Comparison of ENCODE assay signal across 19 mouse cellular contexts in the genomic region with DNA sequence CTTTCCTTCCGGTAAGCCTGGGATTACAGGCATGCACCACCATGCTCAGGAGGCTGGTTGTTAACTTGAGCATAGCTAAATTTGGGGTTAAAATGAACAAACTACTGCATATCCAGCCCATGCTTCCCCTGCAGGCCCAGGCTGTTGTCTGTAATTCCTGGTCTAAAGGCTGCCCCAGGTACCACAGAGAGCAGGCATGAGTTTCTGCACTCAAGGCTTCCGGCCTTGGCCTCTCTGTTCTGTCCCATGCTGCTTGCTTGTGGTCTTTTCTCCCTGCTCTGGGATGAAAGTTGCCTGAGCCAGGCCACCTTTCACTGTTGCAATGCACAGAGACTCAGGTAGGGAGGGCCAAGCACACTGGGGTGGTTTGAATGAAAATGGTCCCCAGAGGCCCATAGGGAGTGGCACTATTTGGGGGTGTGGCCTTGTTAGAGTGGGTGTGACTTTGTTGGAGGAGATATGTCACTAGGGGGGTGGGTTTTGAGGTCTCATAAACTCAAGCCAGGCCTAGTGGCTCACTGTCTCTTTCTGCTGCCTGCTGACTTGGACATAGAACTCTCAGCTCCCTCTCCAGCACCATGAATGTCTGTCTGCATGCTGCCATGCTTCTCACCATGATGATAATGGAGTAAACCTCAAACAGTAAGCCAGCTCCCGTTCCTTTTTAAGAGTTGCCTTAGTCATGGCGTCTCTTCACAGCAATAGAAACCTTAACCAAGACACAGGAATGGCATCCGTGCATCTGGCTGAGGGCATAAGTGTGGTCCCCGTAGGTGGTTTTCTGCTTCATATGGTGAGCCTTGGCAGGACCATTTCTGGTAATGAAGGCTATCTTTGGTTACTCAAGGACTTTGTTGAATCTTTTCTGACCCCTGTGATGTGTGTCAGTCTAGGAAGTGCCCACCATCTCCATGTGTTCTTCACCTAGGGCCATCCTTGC.
"Had no signal": no experiment of that assay in that cellular context is flagged by ENCODE, and none has a peak within 500 bp of the region (broad histone marks: within the 10 kb centered on the region; RNA-seq: fewer than 3 reads in every experiment).

No protein-coding gene starts in this region.

- H3K27me3 ChIP-seq: intestine, embryonic 15.5 days; kidney, embryonic 15.5 days; midbrain, embryonic 12.5 days; midbrain, embryonic 15.5 days; neural tube, embryonic 13.5 days had no signal

- H3K4me2 ChIP-seq: intestine, embryonic 15.5 days; kidney, embryonic 15.5 days; midbrain, embryonic 12.5 days; midbrain, embryonic 15.5 days; neural tube, embryonic 13.5 days had no signal

- ATAC-seq: intestine, embryonic 15.5 days; midbrain, embryonic 15.5 days had no signal

- H3K36me3 ChIP-seq: intestine, embryonic 15.5 days; kidney, embryonic 15.5 days; midbrain, embryonic 12.5 days; midbrain, embryonic 15.5 days; neural tube, embryonic 13.5 days had no signal

- H3K4me1 ChIP-seq: intestine, embryonic 15.5 days had no signal

- H3K9ac ChIP-seq: intestine, embryonic 15.5 days; kidney, embryonic 15.5 days; liver, embryonic 14.5 days; midbrain, embryonic 12.5 days; midbrain, embryonic 15.5 days; neural tube, embryonic 13.5 days had no signal

- DNase-seq: kidney, adult 11 months; kidney, adult 8-10 months; kidney, postnatal 10 days; kidney, postnatal 36 days; layer of hippocampus, postnatal 36 days; lung, adult 2 months; lung, postnatal 14 days; lung, postnatal 4 days; right cerebral cortex, postnatal 4 days; thymus, postnatal 25 days had no signal

- H3K9me3 ChIP-seq: intestine, embryonic 15.5 days; kidney, embryonic 15.5 days; midbrain, embryonic 12.5 days; midbrain, embryonic 15.5 days; neural tube, embryonic 13.5 days had no signal

- H3K27ac ChIP-seq: intestine, embryonic 15.5 days; kidney, embryonic 15.5 days; liver, embryonic 14.5 days; midbrain, embryonic 12.5 days; midbrain, embryonic 15.5 days; neural tube, embryonic 13.5 days; stomach, postnatal 0 days had no signal

- H3K4me3 ChIP-seq: intestine, embryonic 15.5 days; kidney, embryonic 15.5 days; left cerebral cortex, adult 2 months; midbrain, embryonic 12.5 days; midbrain, embryonic 15.5 days; myocyte; neural tube, embryonic 13.5 days had no signal
